Mouse (Mus musculus) stomach, postnatal 0 days (tissue): ENCODE results near the gene Mdga1.

Source experiments
- CTCF ChIP-seq: IDR thresholded peaks from 2 replicates; pipeline ENCODE4 v1.5.1; 2016; ENCODE audit warnings: antibody characterized with exemption, low read depth, mild to moderate bottlenecking, moderate library complexity
- EP300 ChIP-seq: optimal IDR thresholded peaks from 2 replicates; pipeline ENCODE3; 2016; ENCODE audit warnings: antibody characterized with exemption

- no peak for TF ChIP-seq CTCF
- no peak for TF ChIP-seq EP300
Observed at GRCm38 (mm10) chr17:29970037-29970555, at the start of gene Mdga1.
